Comparison of ENCODE assay signal across 23 mouse cellular contexts in the genomic region with DNA sequence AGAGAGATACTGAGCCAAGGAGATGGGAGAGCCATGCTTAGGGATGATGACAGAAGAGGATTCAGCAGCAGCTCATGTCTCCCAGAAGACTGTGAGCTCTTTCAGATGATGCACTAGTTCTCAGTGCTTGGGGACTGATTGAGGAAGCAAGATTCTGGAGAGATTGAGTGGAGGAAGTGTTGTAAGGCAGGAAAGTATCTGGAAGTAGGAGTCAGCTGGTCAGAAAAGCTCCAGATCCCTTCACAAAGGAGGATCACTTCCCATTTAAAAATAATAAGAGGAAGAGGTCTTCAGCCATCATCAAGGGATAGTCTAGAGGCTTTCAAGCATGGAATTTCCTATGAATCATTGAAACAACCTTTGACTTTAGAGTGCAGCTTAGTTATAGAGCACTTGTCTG.
"Had no signal": no experiment of that assay in that cellular context is flagged by ENCODE, and none has a peak within 500 bp of the region (broad histone marks: within the 10 kb centered on the region; RNA-seq: fewer than 3 reads in every experiment).

No protein-coding gene starts in this region.

- H3K27ac ChIP-seq: heart, embryonic 10.5 days; hindbrain, embryonic 14.5 days; intestine, embryonic 15.5 days; layer of hippocampus, adult 2 months; left cerebral cortex, adult 2 months; limb, embryonic 13.5 days; limb, embryonic 15.5 days; liver, embryonic 12.5 days; liver, embryonic 14.5 days had no signal

- ATAC-seq: hindbrain, embryonic 16.5 days; inflammation-experienced regulatory T-cells, adult 6 months; intestine, embryonic 15.5 days; intestine, postnatal 0 days; liver, embryonic 12.5 days had no signal

- H3K27me3 ChIP-seq: heart, embryonic 12.5 days; intestine, embryonic 15.5 days; limb, embryonic 13.5 days; limb, embryonic 15.5 days; liver, embryonic 12.5 days had no signal

- H3K4me3 ChIP-seq: heart, embryonic 10.5 days; heart, embryonic 12.5 days; intestine, embryonic 15.5 days; layer of hippocampus, adult 2 months; left cerebral cortex, adult 2 months; limb, embryonic 13.5 days; limb, embryonic 15.5 days; liver, embryonic 12.5 days had no signal

- H3K9ac ChIP-seq: heart, embryonic 12.5 days; hindbrain, embryonic 14.5 days; intestine, embryonic 15.5 days; limb, embryonic 13.5 days; limb, embryonic 15.5 days; liver, embryonic 12.5 days; liver, embryonic 14.5 days had no signal

- H3K4me1 ChIP-seq: heart, embryonic 10.5 days; heart, embryonic 12.5 days; intestine, embryonic 15.5 days; limb, embryonic 13.5 days; limb, embryonic 15.5 days; liver, embryonic 12.5 days had no signal

- H3K4me2 ChIP-seq: heart, embryonic 12.5 days; hindbrain, embryonic 14.5 days; intestine, embryonic 15.5 days; limb, embryonic 13.5 days; limb, embryonic 15.5 days; liver, embryonic 12.5 days had no signal

- H3K9me3 ChIP-seq: heart, embryonic 10.5 days; heart, embryonic 12.5 days; intestine, embryonic 15.5 days; limb, embryonic 13.5 days; limb, embryonic 15.5 days; liver, embryonic 12.5 days had no signal

- DNase-seq: gastrocnemius, postnatal 14 days; heart, adult 18-20 months; heart, postnatal 10 days; heart, postnatal 36 days; kidney, adult 18-20 months; kidney, adult 8-10 months; kidney, postnatal 10 days; kidney, postnatal 25 days; kidney, postnatal 4 days; left cerebral cortex, postnatal 4 days had no signal

- H3K36me3 ChIP-seq: heart, embryonic 10.5 days; heart, embryonic 12.5 days; intestine, embryonic 15.5 days; limb, embryonic 13.5 days; limb, embryonic 15.5 days; liver, embryonic 12.5 days had no signal
